Mouse (Mus musculus) adrenal gland, adult 10 weeks (tissue): ENCODE data around the gene Nap1l3. TPM values are rescaled to one million over a fixed set of nuclear protein-coding genes. Genes with fewer than 3 reads are reported as not detected.

Experiments
- polyA plus RNA-seq: library from polyadenylated mRNA; stranded (reverse); fragments of 350-450 nt; fragmentation: Illumina TruSeq; extraction: RNeasy Lipid Tissue Mini Kit (QIAGEN cat#74804); gene quantifications from one replicate; pipeline ENCODE4 v1.2.3, GENCODE M21; 2014; ENCODE audit warnings: low read depth, low replicate concordance

The Nap1l3 gene
- polyA plus RNA-seq = 14.6 TPM

DNA sequence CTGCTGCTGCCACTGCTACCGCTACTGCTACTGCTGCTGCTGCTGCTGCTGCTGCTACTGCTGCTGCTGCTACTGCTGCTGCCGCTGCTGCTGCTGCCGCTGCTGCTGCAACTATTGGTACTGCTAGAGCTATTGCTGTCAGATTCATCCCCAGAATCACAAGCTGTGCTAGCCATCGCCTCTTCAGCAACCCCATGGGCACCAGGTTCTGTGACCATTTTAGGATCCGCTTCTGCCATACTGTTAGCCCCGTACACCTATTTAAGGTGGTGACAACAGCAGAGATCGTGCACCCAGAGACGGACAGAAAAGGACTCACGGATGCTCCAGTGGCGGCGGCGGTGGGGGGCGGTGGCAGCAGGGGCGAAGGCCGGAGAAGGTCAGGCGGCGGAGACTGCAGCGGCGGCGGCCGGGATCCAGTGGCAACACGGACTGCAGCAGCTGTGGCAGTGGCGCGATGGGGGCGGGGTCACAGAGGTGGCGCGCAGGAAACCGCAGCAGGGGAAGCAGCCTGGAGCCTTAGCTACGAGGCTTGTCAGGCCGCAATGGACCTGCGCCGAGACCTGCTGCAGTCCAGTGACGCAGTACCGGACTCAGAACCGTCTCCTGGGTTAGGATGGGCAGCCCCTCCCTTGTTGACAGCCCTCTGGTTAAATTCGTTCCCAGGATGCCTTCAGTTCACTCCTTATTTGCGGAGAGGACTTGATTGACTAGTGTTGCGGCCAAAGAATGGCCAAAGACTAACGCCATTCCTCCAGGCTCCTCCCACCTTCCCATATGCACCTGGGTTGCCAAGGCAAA lies at the start of gene Nap1l3:
Gene Nap1l3 (minus strand): TSS at position 621 of the 801 bp plus-strand sequence.

